9 mouse cellular contexts compared by ENCODE assay signal in the genomic region with DNA sequence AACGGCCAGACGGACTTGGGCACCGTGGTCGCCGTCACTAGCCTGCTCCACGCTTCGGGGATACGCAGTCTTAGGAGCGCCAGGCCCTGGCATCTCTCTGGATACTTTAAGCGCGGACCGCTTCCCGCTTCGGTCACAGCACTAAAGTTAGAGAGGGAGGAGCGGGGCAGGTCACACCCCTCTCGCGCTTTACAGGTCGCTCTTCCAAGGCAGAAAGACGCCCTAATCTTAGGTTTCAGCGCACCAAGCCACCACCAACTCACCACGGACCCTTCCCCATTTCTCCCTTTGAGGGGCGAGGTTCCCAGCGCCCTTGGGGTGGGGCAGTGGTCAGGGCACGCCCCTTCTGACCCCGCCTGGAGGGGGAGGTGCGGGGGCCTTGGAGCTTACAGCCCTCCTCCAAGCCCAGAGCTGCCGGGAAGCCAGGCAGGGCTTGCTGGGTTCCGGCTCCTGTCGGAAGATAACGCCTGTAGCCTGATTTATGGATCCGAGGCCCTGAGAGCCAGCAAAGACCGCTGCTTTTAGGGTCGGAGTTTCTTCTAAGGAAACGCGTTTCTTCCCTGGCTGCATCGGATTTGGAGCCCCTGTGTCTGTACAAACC. TPM values are rescaled to one million over a fixed set of nuclear protein-coding genes. Genes with fewer than 3 reads are reported as not detected.
DNase-seq lines count a peak whose midpoint lies in the region; ATAC-seq and TF ChIP-seq lines count a peak whose summit lies in the region.
"Had no signal": no experiment of that assay in that cellular context is flagged by ENCODE, and none has a peak within 500 bp of the region (broad histone marks: within the 10 kb centered on the region; RNA-seq: fewer than 3 reads in every experiment).

No protein-coding gene starts in this region.

- WGBS in heart, embryonic 15.5 days = 2% methylated on average over 36 of the region's 36 CpGs
- WGBS in embryonic facial prominence, embryonic 10.5 days = under 1% methylated on average over 36 of the region's 36 CpGs
- 2% methylated on average over 36 of the region's 36 CpGs for WGBS in limb, embryonic 10.5 days

- no peak for ATAC-seq in heart, embryonic 15.5 days (replicated peaks; ENCODE audit: insufficient number of reproducible peaks, insufficient read depth, low FRiP score, low read depth)
- no peak for ATAC-seq in activated CD4-positive, CD25-positive, alpha-beta regulatory T cell, adult 4 months
- ATAC-seq: Patski had no signal

- peak overlapping the region; percentile 66 for H3K4me2 ChIP-seq in heart, embryonic 15.5 days
- H3K4me2 ChIP-seq in myocyte (ENCODE audit: low read depth) = peak overlapping the region; percentile 40

- H3K9me3 ChIP-seq in heart, embryonic 15.5 days (replicated peaks) = no peaks in the 10 kb centered on the region
- H3K9me3 ChIP-seq in embryonic facial prominence, embryonic 10.5 days = no peaks in the 10 kb centered on the region
- no peaks in the 10 kb centered on the region for H3K9me3 ChIP-seq in limb, embryonic 10.5 days (replicated peaks)

- peaks cover 99% of the 10 kb centered on the region for H3K27me3 ChIP-seq in heart, embryonic 15.5 days
- H3K27me3 ChIP-seq in embryonic facial prominence, embryonic 10.5 days (replicated peaks; ENCODE audit: low read depth, poor library complexity, severe bottlenecking) = peaks cover 100% of the 10 kb centered on the region
- H3K27me3 ChIP-seq in limb, embryonic 10.5 days (ENCODE audit: low read depth, poor library complexity, severe bottlenecking) = peaks cover 100% of the 10 kb centered on the region
- H3K27me3 ChIP-seq in myocyte (ENCODE audit: control insufficient read depth, insufficient read depth, insufficient read length) = peaks cover 78% of the 10 kb centered on the region

- H3K4me1 ChIP-seq in heart, embryonic 15.5 days (replicated peaks) = peaks cover 56% of the 10 kb centered on the region
- peaks cover 92% of the 10 kb centered on the region for H3K4me1 ChIP-seq in embryonic facial prominence, embryonic 10.5 days
- H3K4me1 ChIP-seq in limb, embryonic 10.5 days = peaks cover 99% of the 10 kb centered on the region

- H3K4me3 ChIP-seq in heart, embryonic 15.5 days = peak overlapping the region; percentile 37
- peak overlapping the region; percentile 50 for H3K4me3 ChIP-seq in embryonic facial prominence, embryonic 10.5 days
- peak overlapping the region; percentile 49 for H3K4me3 ChIP-seq in limb, embryonic 10.5 days
- H3K4me3 ChIP-seq in myocyte = no peak overlapping the region

- H3K9ac ChIP-seq in heart, embryonic 15.5 days = no peak overlapping the region

- H3K27ac ChIP-seq in heart, embryonic 15.5 days = no peak overlapping the region
- H3K27ac ChIP-seq in embryonic facial prominence, embryonic 10.5 days (replicated peaks) = no peak overlapping the region
- peak overlapping the region; percentile 25; the same call in 1 of the 2 replicates for H3K27ac ChIP-seq in limb, embryonic 10.5 days

- intact Hi-C loops in heart, postnatal 14 days (cut with DNase I) = no loop called here

- no peaks in the 10 kb centered on the region for H3K36me3 ChIP-seq in heart, embryonic 15.5 days
- H3K36me3 ChIP-seq in embryonic facial prominence, embryonic 10.5 days (replicated peaks) = no peaks in the 10 kb centered on the region
- H3K36me3 ChIP-seq in limb, embryonic 10.5 days = no peaks in the 10 kb centered on the region
- H3K36me3 ChIP-seq in myocyte (ENCODE audit: control insufficient read depth, insufficient read depth) = no peaks in the 10 kb centered on the region

- no peaks in the 10 kb centered on the region for H3K79me2 ChIP-seq in myocyte (ENCODE audit: control insufficient read depth, insufficient read depth)

- no peak overlapping the region for H3ac ChIP-seq in myocyte (ENCODE audit: control insufficient read depth, insufficient read length)

- no peak for DNase-seq in heart, postnatal 14 days
- DNase-seq in embryonic facial prominence, embryonic 10.5 days (ENCODE audit: low spot score) = peak; percentile 59
- DNase-seq in limb, embryonic 10.5 days (ENCODE audit: low spot score) = peak; percentile 72
- no peak for DNase-seq in cerebellum, postnatal 4 days (ENCODE audit: low spot score in 2 of 2)
- no peak for DNase-seq in spleen, adult 18-20 months

- no peak for TF ChIP-seq POLR2A in myocyte (IDR thresholded peaks at IDR 0.05; ENCODE audit: insufficient read length, low read depth)

TF ChIP-seq in myocyte, 11 proteins besides CTCF, POLR2A, EP300 and RAD21:
- TF ChIP-seq REST (IDR thresholded peaks at IDR 0.05; ENCODE audit: insufficient read depth, insufficient read length) (no peak), POLR2AphosphoS2 (IDR thresholded peaks at IDR 0.05; ENCODE audit: insufficient read length, low read depth) (no peak), TCF3 (IDR thresholded peaks at IDR 0.05; ENCODE audit: insufficient read length, low read depth) (no peak), MYOD1 (IDR thresholded peaks at IDR 0.05; ENCODE audit: control insufficient read depth in 1 of 3, insufficient read length in 2 of 3, low read depth in 2 of 3) (no peak), E2F4 (IDR thresholded peaks at IDR 0.05; ENCODE audit: insufficient read depth) (no peak), TCF12 (IDR thresholded peaks at IDR 0.05; ENCODE audit: insufficient read depth, poor library complexity, severe bottlenecking) (no peak), MYOG (IDR thresholded peaks at IDR 0.05; ENCODE audit: control insufficient read depth in 1 of 3, insufficient read depth in 1 of 3, insufficient read length in 2 of 3, low read depth in 2 of 3) (no peak), CEBPB (IDR thresholded peaks at IDR 0.05; ENCODE audit: insufficient read depth, poor library complexity, severe bottlenecking) (no peak), USF1 (IDR thresholded peaks at IDR 0.05; ENCODE audit: low read depth) (no peak), SRF (IDR thresholded peaks at IDR 0.05; ENCODE audit: control insufficient read depth, insufficient read length, low read depth) (no peak), MAX (IDR thresholded peaks at IDR 0.05; ENCODE audit: low read depth) (no peak)

RNA-seq across cellular contexts. Expression of gene Gbx2, which starts 3.8 kb away (rescaled TPM):
- polyA plus RNA-seq in heart, embryonic 15.5 days (2015; fragmentation: Nextera tagmentation; extraction: Ambion mirVana) = 0.11 TPM in 1 of 2 replicates, not detected in the other
- not detected for total RNA-seq in heart, postnatal 14 days (2021)
- polyA plus RNA-seq in embryonic facial prominence, embryonic 10.5 days (2016; fragmentation: Nextera tagmentation; extraction: Ambion mirVana) = 8.7 and 11.1 TPM in 2 replicates
- polyA plus RNA-seq in limb, embryonic 10.5 days (2016; fragmentation: Nextera tagmentation; extraction: Ambion mirVana) = 5.3 and 9.5 TPM in 2 replicates
- not detected for polyA plus RNA-seq in myocyte (2012; fragmentation: generic; extraction: Trizol)
- polyA plus RNA-seq in activated CD4-positive, CD25-positive, alpha-beta regulatory T cell, adult 4 months (2017; shearing (Covaris generic)) = not detected

Comparison
In these comparisons a context has a peak if more than half of its experiments do, and no peak if none do; other contexts are left out.
1. DNase-seq: peak in embryonic facial prominence, embryonic 10.5 days (single experiment) and limb, embryonic 10.5 days (single experiment); none in heart, postnatal 14 days (0 of 2), cerebellum, postnatal 4 days (0 of 2) and spleen, adult 18-20 months (0 of 2).